Mouse (Mus musculus) granulocyte monocyte progenitor cell, adult 5-6 weeks (primary cell): Measurements from ENCODE around the gene Dab2. TPM values are rescaled to one million over a fixed set of nuclear protein-coding genes. Genes with fewer than 3 reads are reported as not detected.

ENCODE experiments used
- ATAC-seq: replicated peaks from 2 replicates; pipeline ENCODE4 v1.8.0; 2016; ENCODE audit warnings: mild to moderate bottlenecking, moderate TSS enrichment, inconsistent platforms; ENCODE audit not compliant: poor library complexity, severe bottlenecking
- total RNA-seq, 2 experiments: library from RNA; stranded (forward) in 1 of 2; stranded (reverse) in 1 of 2; fragments of 200-712, 200-1000 nt in 1 of 2; fragments of >200 nt in 1 of 2; fragmentation: Nextera tagmentation in 1 of 2; gene quantifications; 2 replicates each; pipeline ENCODE4 v1.2.3; 2014 to 2017

Dab2 gene
- total RNA-seq, 2 experiments from 2014 or later = 1.1 to 1.7 TPM

GRCm38 (mm10) chr15:6448892-6449291 lies 149.3 kb downstream of the Dab2 start:
- ATAC-seq = no peak

- ATAC-seq = no peak
Observed at GRCm38 (mm10) chr15:6454461-6454860, 154.9 kb downstream of the Dab2 start.

- no peak for ATAC-seq
Observed at GRCm38 (mm10) chr15:6461381-6461780, 161.8 kb downstream of the Dab2 start.

- ATAC-seq = no peak
Observed at GRCm38 (mm10) chr15:6463361-6463923, 163.9 kb downstream of the Dab2 start.

GRCm38 (mm10) chr15:6466995-6467394 lies 167.4 kb downstream of the Dab2 start:
- no peak for ATAC-seq

- ATAC-seq = no peak
Observed at GRCm38 (mm10) chr15:6468845-6469244, 169.3 kb downstream of the Dab2 start.

- no peak for ATAC-seq
Observed at GRCm38 (mm10) chr15:6469384-6469783, 169.8 kb downstream of the Dab2 start.

- no peak for ATAC-seq
Observed at GRCm38 (mm10) chr15:6483561-6483960, 184.0 kb downstream of the Dab2 start.

Other genes with a start within 250 kb of the Dab2 start
- not detected in 2 replicates for gene C9, start 145.5 kb downstream of the Dab2 start, total RNA-seq (2014; fragmentation: Nextera tagmentation)
- not detected in 2 replicates for gene C9, start 145.5 kb downstream of the Dab2 start, total RNA-seq (2017)
- gene Fyb, start 223.1 kb downstream of the Dab2 start, total RNA-seq (2014; fragmentation: Nextera tagmentation) = 32.0 and 40.6 TPM in 2 replicates
- 10.8 and 22.6 TPM in 2 replicates for gene Fyb, start 223.1 kb downstream of the Dab2 start, total RNA-seq (2017)